Mouse (Mus musculus) heart, adult 2 months (tissue): ENCODE measurements at regions not wholly inside any gene's neighbourhood (a gene's known extent, or its start where the extent isn't known, plus 50 kb on each side); places are given as distances from the start of the nearest gene placed in this dataset.

Source experiments
- DNase-seq, 2 experiments: peaks; one replicate each; pipeline ENCODE4 v3.0.0; 2021
- H3K27ac ChIP-seq: fragments of 200-600 bp; 2 replicates; pipeline ENCODE4 v1.8.1; 2022
- H3K27me3 ChIP-seq: fragments of 200-500 bp; 2 replicates; pipeline ENCODE4 v1.6.1; 2012; ENCODE audit warnings: mild to moderate bottlenecking, low read length, inconsistent platforms, mixed read lengths; ENCODE audit not compliant: control insufficient read depth, insufficient read depth
- H3K36me3 ChIP-seq: fragments of 200-500 bp; 2 replicates; pipeline ENCODE4 v1.6.1; 2012; ENCODE audit warnings: low read length, inconsistent platforms; ENCODE audit not compliant: control insufficient read depth, insufficient read depth
- H3K4me1 ChIP-seq: fragments of 200-500 bp; 2 replicates; pipeline ENCODE4 v1.6.1; 2011; ENCODE audit warnings: low read length; ENCODE audit not compliant: control insufficient read depth, insufficient read depth
- H3K4me3 ChIP-seq: fragments of 200-600 bp; 2 replicates; pipeline ENCODE4 v1.8.1; 2022
- H3K79me2 ChIP-seq: fragments of 200-500 bp; replicated peaks from 2 replicates; pipeline ENCODE4 v1.6.1; 2012; ENCODE audit warnings: mild to moderate bottlenecking, inconsistent platforms, low read length, moderate library complexity, mixed read lengths; ENCODE audit not compliant: control insufficient read depth, insufficient read depth
- H3K9ac ChIP-seq: fragments of 200-500 bp; 2 replicates; pipeline ENCODE4 v1.6.1; 2012; ENCODE audit warnings: low read depth, mild to moderate bottlenecking, control low read depth, inconsistent platforms, low read length, mixed read lengths
- CTCF ChIP-seq: fragments of 200-600 bp; IDR thresholded peaks from 2 replicates; pipeline ENCODE4 v1.8.1; 2022; ENCODE audit warnings: antibody characterized with exemption, mild to moderate bottlenecking, moderate library complexity
- EP300 ChIP-seq: fragments of 200-500 bp; IDR thresholded peaks from 2 replicates; pipeline ENCODE4 v1.6.1; 2011; ENCODE audit warnings: low read depth, low read length, control low read depth; ENCODE audit not compliant: insufficient read depth
- POLR2A ChIP-seq: fragments of 200-500 bp; IDR thresholded peaks from 2 replicates; pipeline ENCODE4 v1.6.1; 2011; ENCODE audit warnings: mild to moderate bottlenecking, low read depth, low read length, control low read depth; ENCODE audit not compliant: insufficient read depth
- WGBS: fragments of 180-500 bp; shearing (Covaris S2); methylation state at CpG from one replicate; pipeline ENCODE4 v1.1.7; 2018; 5-methylcytosine and 5-hydroxymethylcytosine counted together
- intact Hi-C: fragments of 180-260 bp; cut with DNase I; formaldehyde crosslinking; loops from one replicate; pipeline ENCODE4 v1.15.1; 2025

- DNase-seq = no peak
- Histone ChIP-seq H3K36me3 (no peaks in the 10 kb centered on the region), H3K79me2 (no peaks in the 10 kb centered on the region), H3K4me3 (no peak overlapping the region), H3K4me1 (no peaks in the 10 kb centered on the region), H3K27ac (no peak overlapping the region), H3K27me3 (no peaks in the 10 kb centered on the region), H3K9ac (no peak overlapping the region)
- TF ChIP-seq CTCF (no peak), POLR2A (no peak), EP300 (no peak)
- intact Hi-C loops = no loop called here
- WGBS = 58% methylated on average over 2 of the region's 2 CpGs
Observed at GRCm38 (mm10) chr12:9901948-9902347, 332.0 kb downstream of the Osr1 start.

- DNase-seq = no peak
- TF ChIP-seq EP300 = no peak
- TF ChIP-seq POLR2A = no peak
- no peak for TF ChIP-seq CTCF
- WGBS = 59% methylated on average over 2 of the region's 2 CpGs
- intact Hi-C loops = no loop called here
- Histone ChIP-seq H3K36me3 (no peaks in the 10 kb centered on the region), H3K27me3 (no peaks in the 10 kb centered on the region), H3K27ac (no peak overlapping the region), H3K4me1 (no peaks in the 10 kb centered on the region), H3K9ac (no peak overlapping the region), H3K4me3 (no peak overlapping the region), H3K79me2 (no peaks in the 10 kb centered on the region)
Observed at GRCm38 (mm10) chr12:9903702-9904231, 333.9 kb downstream of the Osr1 start.

GRCm38 (mm10) chr12:9912333-9912732 is 342.4 kb downstream of the Osr1 start:
- peaks cover 1% of the 10 kb centered on the region; the same call in 1 of the 2 replicates for H3K4me1 ChIP-seq
- intact Hi-C loops = no loop called here
- TF ChIP-seq CTCF = no peak
- TF ChIP-seq EP300 = no peak
- TF ChIP-seq POLR2A = no peak

GRCm38 (mm10) chr12:9915726-9916140 is 345.8 kb downstream of the Osr1 start:
- Histone ChIP-seq H3K27ac (no peak overlapping the region), H3K36me3 (no peaks in the 10 kb centered on the region), H3K4me3 (no peak overlapping the region), H3K9ac (no peak overlapping the region), H3K4me1 (peaks cover 1% of the 10 kb centered on the region; the same call in 1 of the 2 replicates), H3K79me2 (no peaks in the 10 kb centered on the region), H3K27me3 (peaks cover 3% of the 10 kb centered on the region; the same call in 1 of the 2 replicates)
- peak; percentile 57 to 58 for DNase-seq
- WGBS = 62% methylated on average over 7 of the region's 7 CpGs
- intact Hi-C loops = no loop called here
- no peak for TF ChIP-seq POLR2A
- TF ChIP-seq EP300 = no peak
- no peak for TF ChIP-seq CTCF

More at GRCm38 (mm10) chr12:9912333-9912732, 342.4 kb downstream of the Osr1 start:
- Histone ChIP-seq H3K27ac (no peak overlapping the region), H3K4me3 (no peak overlapping the region), H3K79me2 (no peaks in the 10 kb centered on the region), H3K9ac (no peak overlapping the region), H3K36me3 (no peaks in the 10 kb centered on the region), H3K27me3 (peaks cover 3% of the 10 kb centered on the region; the same call in 1 of the 2 replicates)
- DNase-seq = no peak

- H3K79me2 ChIP-seq = no peaks in the 10 kb centered on the region
- 70% methylated on average over 4 of the region's 4 CpGs for WGBS
- H3K27ac ChIP-seq = no peak overlapping the region
- peak in 1 of 2 experiments; percentile 39 for DNase-seq
- no peaks in the 10 kb centered on the region for H3K36me3 ChIP-seq
- peaks cover 3% of the 10 kb centered on the region; the same call in 1 of the 2 replicates for H3K27me3 ChIP-seq
- no peak overlapping the region for H3K4me3 ChIP-seq
- intact Hi-C loops = no loop called here
- TF ChIP-seq EP300 (no peak), CTCF (no peak), POLR2A (no peak)
- peaks cover 1% of the 10 kb centered on the region; the same call in 1 of the 2 replicates for H3K4me1 ChIP-seq
- no peak overlapping the region for H3K9ac ChIP-seq
Observed at GRCm38 (mm10) chr12:9918026-9918425, 348.1 kb downstream of the Osr1 start.

GRCm38 (mm10) chr12:9919007-9919406 is 349.1 kb downstream of the Osr1 start:
- WGBS = 52% methylated on average over 3 of the region's 3 CpGs
- Histone ChIP-seq H3K4me3 (no peak overlapping the region), H3K4me1 (peaks cover 1% of the 10 kb centered on the region; the same call in 1 of the 2 replicates), H3K9ac (no peak overlapping the region), H3K27me3 (peaks cover 3% of the 10 kb centered on the region; the same call in 1 of the 2 replicates), H3K79me2 (no peaks in the 10 kb centered on the region), H3K36me3 (no peaks in the 10 kb centered on the region), H3K27ac (no peak overlapping the region)
- TF ChIP-seq POLR2A = no peak
- intact Hi-C loops = no loop called here
- no peak for DNase-seq
